Mouse (Mus musculus) left cerebral cortex, adult 9 months (tissue): ENCODE results near the gene Kcnj10.

Experiments
- DNase-seq, 2 experiments: peaks; one replicate each; pipeline ENCODE4 v3.0.0; 2022; ENCODE audit warnings: low spot score in 2 of 2

Gene Kcnj10

GRCm38 (mm10) chr1:172376758-172377458 lies 35.9 kb downstream of the Kcnj10 start:
- DNase-seq: peak in 1 of 2 experiments; percentile 42

- no peak for DNase-seq
These were observed 39.1 kb downstream of the Kcnj10 start for GRCm38 (mm10) chr1:172380066-172380465.

GRCm38 (mm10) chr1:172382090-172382489 lies 41.1 kb downstream of the Kcnj10 start:
- DNase-seq: no peak

- no peak for DNase-seq
These were observed 46.2 kb downstream of the Kcnj10 start for GRCm38 (mm10) chr1:172387246-172387645.

- DNase-seq: no peak
These were observed 49.8 kb downstream of the Kcnj10 start for GRCm38 (mm10) chr1:172390769-172391168.

DNA sequence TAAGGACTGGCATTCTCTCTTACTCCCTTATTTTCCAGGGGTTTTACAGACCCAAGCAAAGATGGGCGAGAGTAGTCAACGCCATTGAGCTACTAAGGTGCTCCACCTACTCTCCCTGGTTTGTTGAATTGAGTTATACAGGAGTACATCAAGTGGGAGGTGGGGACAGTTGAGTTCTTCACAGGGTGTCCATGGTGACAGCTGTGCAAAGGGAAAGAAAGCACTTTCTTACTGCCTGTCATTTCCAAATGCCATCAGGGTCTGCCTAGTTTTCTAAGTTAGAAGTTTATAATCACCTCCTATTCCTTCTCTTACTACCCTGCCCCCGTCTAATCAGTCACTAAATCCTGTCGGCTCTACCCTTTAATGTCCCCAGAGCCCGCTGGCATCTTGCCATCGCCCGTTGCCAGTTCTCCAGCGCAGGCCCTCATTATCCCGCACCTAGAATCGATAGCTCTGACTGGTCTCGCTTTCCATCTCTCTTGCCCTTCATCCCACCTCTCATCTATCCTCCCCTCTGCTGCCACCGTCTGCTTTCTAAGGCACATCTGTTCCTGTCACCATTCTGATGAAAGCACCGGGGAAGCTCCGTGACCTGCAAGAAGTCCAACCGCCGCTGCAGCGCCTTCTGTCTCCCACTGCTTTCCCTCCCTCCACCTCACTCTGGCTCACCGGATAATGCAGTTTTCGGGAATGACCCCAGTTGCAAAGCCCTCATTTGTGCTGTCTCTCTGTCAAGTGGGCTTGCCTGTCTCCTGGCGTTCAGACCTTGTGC lies 51.0 kb downstream of the Kcnj10 start:
- no peak for DNase-seq

DNA sequence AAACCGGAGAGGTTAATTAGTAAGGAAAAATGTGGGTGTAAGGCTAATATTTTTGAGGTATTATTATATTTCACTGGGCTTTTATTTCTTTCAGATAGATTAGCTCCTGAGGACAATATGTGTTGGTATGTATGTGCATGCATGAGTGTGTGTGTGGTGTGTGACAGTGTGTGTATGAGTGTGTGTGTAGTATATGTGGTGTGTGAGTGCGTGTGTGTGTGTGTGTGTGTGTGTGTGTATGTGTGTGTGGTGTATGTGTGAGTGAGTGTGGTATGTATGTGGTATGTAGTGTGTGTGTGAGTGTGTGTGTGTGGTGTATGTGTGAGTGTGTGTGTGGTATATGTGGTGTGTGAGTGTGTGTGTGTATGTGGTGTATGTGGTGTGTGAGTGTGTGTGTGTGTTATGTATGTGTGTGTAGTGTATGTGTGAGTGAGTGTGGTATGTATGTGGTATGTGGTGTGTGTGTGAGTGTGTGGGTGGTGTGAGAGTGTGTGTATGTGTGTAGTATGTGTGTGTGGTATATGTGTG lies 51.7 kb downstream of the Kcnj10 start:
- DNase-seq: no peak

DNA sequence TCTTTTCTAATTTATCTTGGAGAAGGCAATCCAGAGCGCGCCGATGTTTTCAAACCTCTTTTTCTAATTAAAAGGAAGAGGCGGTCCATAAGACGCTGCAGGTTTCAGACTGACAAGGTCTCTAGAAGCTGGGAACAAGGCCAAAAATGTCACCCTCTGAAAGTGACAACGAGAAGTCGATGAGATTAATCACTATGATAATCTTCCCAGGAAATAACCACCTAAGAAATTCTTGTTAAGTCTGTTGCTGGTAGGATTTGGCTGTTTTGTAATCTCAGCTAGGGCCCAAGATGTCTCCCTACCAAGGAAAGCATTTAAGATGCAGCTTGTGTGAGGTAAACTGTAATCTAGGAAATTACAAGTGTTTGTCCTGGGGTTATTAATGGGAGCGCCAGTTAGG lies 52.7 kb downstream of the Kcnj10 start:
- no peak for DNase-seq

- no peak for DNase-seq
These were observed 56.2 kb downstream of the Kcnj10 start for GRCm38 (mm10) chr1:172396996-172397752.

DNA sequence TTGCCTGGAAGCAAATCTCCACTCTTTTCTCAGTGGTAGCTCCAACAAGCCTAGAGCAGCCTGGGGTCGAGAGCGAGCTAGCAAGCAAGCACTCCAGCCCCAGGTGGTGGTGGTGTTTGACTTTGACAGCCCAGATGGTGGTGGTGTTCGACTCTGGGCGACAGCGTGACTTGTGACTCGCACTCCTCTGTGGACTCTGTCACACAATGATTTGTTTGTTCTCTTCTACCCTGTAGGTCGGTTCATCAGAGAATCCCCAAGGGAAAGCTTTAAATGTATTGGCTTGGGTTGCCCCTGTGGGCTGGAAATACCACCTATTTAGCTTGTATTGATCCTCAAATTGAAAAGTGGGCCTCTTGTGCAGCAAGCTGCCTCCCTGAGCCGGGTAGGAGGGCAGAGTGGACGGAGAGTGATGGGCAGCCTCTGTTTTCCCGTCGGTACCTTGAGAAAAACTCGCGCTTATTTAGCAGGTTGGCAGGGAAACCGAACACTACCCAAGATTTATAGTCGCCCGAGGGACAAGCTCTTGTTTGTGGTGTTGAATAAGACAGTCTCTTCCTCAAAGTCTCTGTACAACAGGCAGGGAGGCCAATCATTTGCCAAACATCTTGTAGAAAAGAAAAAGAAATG lies 65.2 kb downstream of the Kcnj10 start:
- no peak for DNase-seq

GRCm38 (mm10) chr1:172408996-172409395 lies 68.0 kb downstream of the Kcnj10 start:
- no peak for DNase-seq

- no peak for DNase-seq
These were observed 68.4 kb downstream of the Kcnj10 start for GRCm38 (mm10) chr1:172409431-172409830.

- peak in 1 of 2 experiments; percentile 61 for DNase-seq
These were observed 69.8 kb downstream of the Kcnj10 start for GRCm38 (mm10) chr1:172410806-172411205.

GRCm38 (mm10) chr1:172412204-172412603 lies 71.2 kb downstream of the Kcnj10 start:
- DNase-seq: peak in 1 of 2 experiments; percentile 83

DNA sequence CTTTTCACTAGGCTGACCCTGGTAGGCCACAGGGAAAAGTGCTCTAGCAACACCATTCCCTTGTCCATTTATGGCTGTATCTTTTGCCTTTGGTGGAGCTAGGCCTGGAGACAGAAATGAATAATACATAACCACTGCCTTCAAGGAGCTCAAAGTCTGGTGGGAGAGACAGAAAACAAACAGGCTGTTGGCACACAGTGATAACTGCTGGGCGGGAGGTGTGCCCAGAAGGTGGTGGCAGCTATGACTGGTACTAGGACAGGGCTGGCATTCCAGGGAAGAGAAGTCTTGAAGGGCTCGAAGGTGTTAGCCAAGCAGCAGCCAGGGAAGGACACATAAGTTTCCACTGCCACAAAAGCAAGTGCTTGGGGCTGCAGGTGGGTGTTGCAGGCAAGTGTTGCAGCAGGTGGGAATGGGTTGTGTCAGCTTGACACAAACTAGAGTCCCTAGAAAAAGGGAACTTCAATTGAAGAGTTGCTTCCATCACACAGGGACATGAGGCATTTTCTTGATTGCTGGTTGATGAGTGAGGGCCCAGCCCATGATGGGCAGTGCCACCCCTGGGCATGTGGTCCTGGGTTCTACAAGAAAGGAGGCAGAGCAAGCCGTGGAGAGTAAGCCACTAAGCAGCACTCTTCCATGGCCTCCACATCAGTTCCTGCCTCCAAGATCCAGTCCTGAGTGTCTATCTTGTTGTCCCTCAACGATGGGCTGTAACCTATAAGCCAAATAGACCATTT lies 72.7 kb downstream of the Kcnj10 start:
- no peak for DNase-seq

DNA sequence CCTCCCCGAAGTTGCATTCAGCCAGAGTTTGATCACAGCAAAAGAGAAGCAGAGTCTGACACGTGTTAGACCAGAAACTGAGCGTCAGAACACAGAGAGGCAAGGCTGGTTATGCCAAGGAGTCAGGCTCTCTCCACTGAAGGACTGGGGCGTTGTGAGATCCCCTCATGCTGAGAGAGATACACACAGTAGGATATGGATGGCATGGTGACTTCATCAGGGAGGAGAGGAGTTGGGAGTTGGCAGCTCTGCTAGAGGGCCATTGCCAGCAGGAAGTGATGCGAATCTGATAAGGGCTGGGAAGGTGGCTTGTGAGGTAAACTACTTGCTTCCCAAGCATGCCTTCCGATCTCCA lies 73.2 kb downstream of the Kcnj10 start:
- no peak for DNase-seq

GRCm38 (mm10) chr1:172415061-172415460 lies 74.1 kb downstream of the Kcnj10 start:
- DNase-seq: no peak

GRCm38 (mm10) chr1:172418173-172418572 lies 77.2 kb downstream of the Kcnj10 start:
- no peak for DNase-seq

GRCm38 (mm10) chr1:172418642-172419041 lies 77.6 kb downstream of the Kcnj10 start:
- DNase-seq: no peak

DNA sequence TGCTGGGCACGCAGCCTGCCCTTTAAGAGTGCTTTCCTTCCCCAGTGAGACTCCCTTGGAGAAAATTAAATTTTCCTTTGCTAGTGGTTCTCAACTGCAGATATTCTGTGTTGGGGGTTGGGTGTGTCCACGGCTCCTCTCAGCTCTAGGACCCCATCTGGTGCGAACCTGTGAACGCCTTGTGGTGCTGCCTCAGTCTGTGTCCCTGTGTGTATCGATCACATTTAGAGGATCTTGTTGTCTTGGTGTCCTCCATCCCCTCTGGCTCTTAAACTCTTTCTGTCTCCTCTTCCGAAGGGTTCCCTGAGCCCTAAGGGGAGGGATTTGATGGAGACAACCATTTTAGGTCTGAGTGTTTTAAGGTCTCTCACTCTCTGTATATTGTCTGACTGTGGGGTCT lies 79.2 kb downstream of the Kcnj10 start:
- no peak for DNase-seq

- no peak for DNase-seq
These were observed 82.4 kb downstream of the Kcnj10 start for GRCm38 (mm10) chr1:172423393-172423792.
